Mouse (Mus musculus) common myeloid progenitor, adult 5-6 weeks (primary cell): ENCODE results near the gene Pced1a. TPM values are rescaled to one million over a fixed set of nuclear protein-coding genes. Genes with fewer than 3 reads are reported as not detected.
A peak's percentile ranks its signal among the peaks of the same experiment; 100 is the strongest.
"Not testable (repeated sequence)": the region's sequence is repeated elsewhere in the genome, so short reads cannot be mapped to it uniquely, and the experiment has no call there.

Experiments
- ATAC-seq: replicated peaks from 2 replicates; pipeline ENCODE4 v1.8.0; 2016; ENCODE audit warnings: low read depth, mild to moderate bottlenecking, moderate TSS enrichment, inconsistent platforms; ENCODE audit not compliant: poor library complexity, severe bottlenecking
- total RNA-seq: library from RNA; stranded (forward); fragments of 200-1000, 187-1606 nt; gene quantifications from 2 replicates; pipeline ENCODE4 v1.2.3, GENCODE M21; 2017

The Pced1a gene
- total RNA-seq, 1 experiment from 2014 or later = 14.7 TPM

DNA sequence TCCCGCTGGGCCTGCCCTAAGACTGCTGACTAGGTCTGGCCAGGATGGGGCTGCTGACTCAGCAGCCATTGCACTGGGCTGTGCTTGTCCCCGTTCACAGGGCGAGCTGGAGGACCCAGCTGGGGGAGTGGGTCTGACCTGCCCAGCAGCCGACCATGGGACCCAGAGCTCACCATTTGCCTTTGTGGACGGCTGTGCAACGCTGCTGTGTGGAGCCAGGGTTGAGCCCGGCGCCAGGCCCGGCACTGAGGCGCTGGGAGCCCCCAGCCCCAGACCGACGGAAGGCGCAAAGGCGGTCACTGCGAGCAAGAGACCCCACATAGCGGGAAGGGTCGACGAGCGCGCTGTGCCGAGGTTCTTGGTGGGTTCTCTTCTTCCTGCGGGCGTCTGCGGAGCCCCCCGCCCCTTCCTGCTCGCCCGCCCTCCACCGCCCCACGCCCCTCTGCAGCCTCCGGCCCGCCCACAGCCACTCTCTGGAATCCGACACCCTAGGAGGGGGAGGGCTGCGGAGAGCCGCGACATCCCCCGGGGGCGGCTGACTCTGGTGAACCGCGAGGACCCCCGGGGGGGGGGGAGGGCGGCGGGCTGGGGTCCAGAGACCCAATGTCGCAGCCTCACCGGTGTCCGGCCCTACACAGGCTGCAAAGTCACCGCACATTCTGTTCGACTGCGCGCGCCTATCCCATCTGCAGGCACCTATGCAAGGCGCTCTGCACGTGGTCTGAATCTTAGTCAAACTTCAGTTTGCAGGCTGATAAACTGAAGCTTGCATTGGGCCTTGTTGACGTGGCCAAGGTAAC lies 27.1 kb downstream of the Pced1a start, which contains the start of gene Cpxm1:
Cpxm1 (minus strand) TSS at position 389 of the 800 bp plus-strand sequence.
- ATAC-seq = peak; percentile 31

DNA sequence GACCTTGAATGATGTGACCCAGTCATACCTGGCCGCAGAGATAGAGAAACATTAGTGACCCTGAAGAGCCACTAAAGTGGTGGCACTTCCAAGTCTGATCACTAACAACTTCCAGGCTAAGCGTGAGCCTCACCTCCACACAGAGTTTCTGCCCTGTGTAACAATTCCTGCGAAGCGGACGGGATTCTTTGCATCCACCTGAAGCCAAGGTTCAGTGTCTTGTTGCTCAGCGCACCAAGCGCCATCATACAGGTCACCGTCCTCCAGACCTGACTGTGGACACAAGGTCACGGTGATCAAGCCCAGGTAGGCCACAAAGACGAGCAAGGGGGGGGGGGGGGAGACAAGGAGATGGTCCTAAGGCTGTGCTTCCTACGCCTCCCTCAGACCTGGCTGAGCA lies 28.8 kb downstream of the Pced1a start:
- no peak for ATAC-seq

DNA sequence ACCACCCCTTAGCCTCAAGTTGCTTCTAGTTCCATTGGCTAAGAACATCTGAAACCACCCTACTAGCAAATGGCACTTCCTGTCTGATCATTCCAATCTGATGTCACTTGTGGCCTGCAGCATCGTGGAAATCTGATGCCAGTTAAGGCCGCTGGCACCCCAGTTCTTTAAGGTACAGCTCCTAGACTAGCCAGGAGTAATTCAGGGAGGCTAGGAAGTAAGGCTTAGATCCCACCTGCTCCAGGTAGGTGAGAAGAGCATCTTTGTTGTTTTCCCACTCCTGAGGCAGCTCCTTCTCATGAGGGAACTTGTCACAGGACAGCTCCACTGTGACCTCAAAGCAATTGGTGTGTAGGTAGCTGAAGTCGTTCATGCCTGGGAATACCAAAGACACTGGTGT lies 31.7 kb downstream of the Pced1a start:
- no peak for ATAC-seq

DNA sequence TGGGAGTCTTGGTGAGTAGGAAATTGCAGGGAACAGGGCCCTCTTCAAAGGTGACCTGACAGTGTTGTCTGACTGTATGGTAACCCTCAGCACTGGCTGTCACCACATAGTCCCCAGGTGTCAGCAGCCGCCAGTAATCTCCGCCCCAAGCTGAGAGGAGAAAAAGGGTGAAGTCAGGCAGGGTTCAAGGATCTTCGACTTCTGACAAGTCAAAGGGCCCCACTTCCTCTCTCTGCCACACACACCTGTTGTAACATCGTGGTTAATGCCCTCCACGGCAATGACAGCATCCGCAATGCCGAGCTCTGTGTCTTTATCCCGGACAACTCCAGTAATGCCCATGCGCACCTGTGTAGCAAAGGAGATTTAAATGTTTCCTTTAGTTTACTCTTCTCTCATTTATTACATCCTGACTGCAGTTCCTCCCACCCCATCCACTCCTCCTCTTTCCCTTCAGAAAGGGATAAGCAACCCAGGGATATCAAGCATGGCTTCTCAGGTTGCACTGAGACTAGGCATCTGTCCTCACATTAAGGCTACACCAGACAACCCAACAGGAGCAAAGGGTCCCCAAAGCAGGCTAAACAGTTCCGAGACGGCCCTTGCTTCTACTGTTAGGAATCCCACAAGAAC lies 33.4 kb downstream of the Pced1a start:
- no peak for ATAC-seq

DNA sequence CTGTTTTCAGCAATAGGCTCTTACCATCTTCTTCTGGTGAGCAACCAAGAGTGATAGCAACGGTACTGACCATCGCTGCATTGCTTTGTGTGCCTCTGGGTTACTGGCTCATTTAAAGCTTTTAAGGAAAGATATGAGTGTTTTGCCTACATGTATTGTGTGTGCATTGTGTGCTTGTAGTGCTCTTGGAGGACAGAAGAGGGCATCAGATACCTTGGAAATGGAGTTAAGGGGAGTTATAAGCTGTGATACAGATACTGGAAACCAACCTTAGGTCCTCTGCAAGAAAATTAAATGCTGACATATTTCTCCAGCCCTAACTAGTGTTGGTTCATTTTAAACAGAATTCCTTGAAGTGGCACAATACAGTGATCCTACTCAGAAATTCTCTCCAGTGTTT lies 35.7 kb downstream of the Pced1a start:
- ATAC-seq = peak; percentile 73

DNA sequence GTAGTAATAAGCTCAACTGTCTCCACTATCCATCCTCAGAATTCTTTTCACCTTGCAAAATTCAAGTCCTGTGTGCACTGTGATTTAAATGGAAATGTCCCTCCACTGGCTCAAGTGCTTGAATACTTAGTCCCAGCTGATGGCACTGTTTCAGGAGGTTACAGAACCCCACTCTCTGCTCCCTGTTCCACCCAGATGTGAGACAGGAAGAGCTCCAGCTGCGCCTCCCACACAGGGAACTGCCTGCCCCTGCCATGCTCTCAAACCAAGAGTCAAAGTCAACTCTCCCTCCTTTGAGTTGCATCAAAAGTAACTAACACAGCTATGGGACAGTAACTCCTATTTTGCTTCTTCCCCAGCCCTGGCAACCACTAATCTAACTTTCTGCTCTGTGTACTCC lies 38.3 kb downstream of the Pced1a start:
- no peak for ATAC-seq

DNA sequence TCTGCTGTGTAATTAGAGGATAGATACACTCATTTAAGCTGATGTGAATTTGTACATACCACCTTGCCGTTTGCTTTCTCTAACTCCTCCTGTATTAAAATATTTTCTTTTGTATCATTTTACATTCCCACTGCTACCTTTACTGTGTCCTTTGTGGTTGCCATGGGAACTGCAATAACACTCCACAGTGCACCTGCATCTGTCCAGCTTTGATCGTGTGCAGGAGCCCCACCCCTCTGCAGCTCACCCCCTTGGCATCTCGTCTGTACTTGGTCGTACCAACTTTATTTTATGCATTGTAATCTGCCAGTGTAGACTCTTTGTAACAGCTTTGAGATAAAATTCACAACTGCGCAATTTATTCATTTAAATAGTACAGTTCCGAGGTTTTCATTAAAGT lies 40.6 kb downstream of the Pced1a start:
- ATAC-seq = no peak

DNA sequence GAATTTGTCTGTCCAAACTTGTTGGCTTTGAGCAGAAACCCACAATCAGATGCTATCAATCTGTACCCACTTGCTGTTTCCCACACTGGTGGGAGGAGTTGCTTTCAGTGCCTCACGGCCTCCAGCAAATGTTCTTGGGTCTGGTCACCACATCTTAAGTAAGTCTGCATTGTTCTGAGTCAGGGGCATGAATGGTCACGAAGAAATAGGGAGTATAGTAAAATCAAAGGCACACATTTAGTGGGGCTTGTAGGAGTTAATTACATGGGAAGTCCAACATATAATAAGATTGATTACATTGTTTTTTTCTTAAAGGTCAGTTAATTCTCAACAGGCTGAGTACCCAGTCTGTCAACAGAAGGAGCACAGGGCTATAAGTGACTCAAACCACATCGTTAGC lies 41.3 kb downstream of the Pced1a start:
- no peak for ATAC-seq

DNA sequence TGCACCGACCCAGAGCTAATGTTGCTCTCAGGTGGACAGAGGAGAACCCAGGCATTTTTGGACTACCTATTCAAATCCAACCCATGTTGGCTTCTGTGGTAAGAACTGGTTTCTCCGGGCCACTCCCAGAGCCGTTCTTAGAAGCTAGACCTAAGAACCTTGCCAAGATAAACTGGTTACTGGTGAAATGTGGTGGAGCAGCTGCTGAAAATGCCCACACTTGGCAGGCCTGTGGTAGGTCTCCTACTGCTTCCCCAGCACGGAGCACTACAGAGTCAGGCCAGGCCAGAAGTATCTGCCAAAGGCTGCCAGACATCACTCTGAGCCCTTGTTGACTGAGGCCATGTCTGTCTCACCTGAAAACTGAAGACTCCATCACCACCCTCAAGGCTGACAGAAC lies 49.5 kb downstream of the Pced1a start:
- ATAC-seq = no peak

DNA sequence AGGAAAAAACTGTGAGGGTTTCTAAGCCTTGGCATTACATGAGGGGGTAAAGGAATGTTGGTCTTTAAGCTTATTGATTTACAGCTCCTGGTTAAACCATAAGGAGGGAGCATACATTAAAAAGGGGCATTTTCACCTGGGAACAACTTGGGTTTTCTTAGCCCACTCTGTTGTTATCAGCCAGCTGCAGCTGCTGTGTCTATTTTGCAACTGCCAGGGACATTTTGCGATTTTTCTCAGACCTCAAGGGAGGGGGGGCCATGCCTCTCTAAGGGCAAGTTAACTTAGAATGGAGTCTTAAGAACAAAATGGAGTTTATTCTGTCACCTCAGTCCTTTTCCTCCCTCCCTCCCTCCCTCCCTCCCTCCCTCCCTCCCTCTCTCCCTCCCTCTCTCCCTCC lies 51.5 kb downstream of the Pced1a start:
- ATAC-seq = not testable (repeated sequence)

DNA sequence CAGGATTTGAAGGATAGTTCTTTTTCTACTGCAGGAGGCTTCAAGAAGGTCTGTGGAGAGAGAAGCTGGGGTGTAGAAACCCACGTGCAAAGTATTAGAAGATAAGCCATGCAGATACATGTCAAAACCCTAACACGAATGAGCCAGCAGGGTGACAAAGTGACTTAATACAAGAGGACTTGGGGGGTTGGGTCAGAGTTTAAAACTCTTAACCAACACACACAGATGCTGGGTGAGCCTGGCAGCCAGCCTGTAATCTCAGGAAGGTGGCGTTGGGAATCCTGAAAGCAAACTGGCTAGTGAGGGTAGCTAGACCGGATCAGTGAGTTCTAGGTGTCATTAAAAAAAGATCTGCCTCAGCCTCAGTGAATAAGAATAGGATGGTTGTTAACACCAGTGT lies 57.1 kb downstream of the Pced1a start:
- ATAC-seq = no peak

Other genes with a start within 250 kb of the Pced1a start
- gene Snrpb, start 245.3 kb downstream of the Pced1a start, total RNA-seq = 206 and 212 TPM in 2 replicates
- not detected in 2 replicates for gene Tmc2, start 229.5 kb downstream of the Pced1a start, total RNA-seq
- gene Nop56, start 150.3 kb downstream of the Pced1a start, total RNA-seq = 557 and 630 TPM in 2 replicates
- gene Idh3b, start 140.2 kb downstream of the Pced1a start, total RNA-seq = 110 and 134 TPM in 2 replicates
- gene Ebf4, start 129.5 kb downstream of the Pced1a start, total RNA-seq = not detected in 2 replicates
- 0.82 and 4.8 TPM in 2 replicates for gene Cpxm1, start 27.1 kb downstream of the Pced1a start, total RNA-seq
- gene Gm28372, start 19.5 kb downstream of the Pced1a start, total RNA-seq = not detected in 2 replicates
- gene 1700020A23Rik, start 19.4 kb downstream of the Pced1a start, total RNA-seq = not detected in 2 replicates
- not detected in 2 replicates for gene Tmem239, start 18.2 kb downstream of the Pced1a start, total RNA-seq
- gene Vps16, start 362 bp downstream of the Pced1a start, total RNA-seq = 111 and 115 TPM in 2 replicates
- 88.0 and 117 TPM in 2 replicates for gene Ptpra, start 25.6 kb upstream of the Pced1a start, total RNA-seq
- gene Mrps26, start 139.0 kb upstream of the Pced1a start, total RNA-seq = 52.1 and 53.8 TPM in 2 replicates
- not detected in 2 replicates for gene Oxt, start 151.5 kb upstream of the Pced1a start, total RNA-seq
- not detected in 2 replicates for gene Avp, start 157.9 kb upstream of the Pced1a start, total RNA-seq
- gene Fastkd5, start 205.3 kb upstream of the Pced1a start, total RNA-seq = 19.1 and 22.8 TPM in 2 replicates
- 6.3 and 7.3 TPM in 2 replicates for gene Ubox5, start 205.3 kb upstream of the Pced1a start, total RNA-seq
- gene Lzts3, start 218.1 kb upstream of the Pced1a start, total RNA-seq = 0.44 and 0.73 TPM in 2 replicates
- gene Ddrgk1, start 240.0 kb upstream of the Pced1a start, total RNA-seq = 87.6 and 107 TPM in 2 replicates
- gene Itpa, start 242.9 kb upstream of the Pced1a start, total RNA-seq = 69.0 and 86.0 TPM in 2 replicates